Mouse (Mus musculus): ENCODE measurements around the gene Gm13088. TPM values are rescaled to one million over a fixed set of nuclear protein-coding genes. Genes with fewer than 3 reads are reported as not detected.

Gm13088 gene
- not detected in 2 replicates for polyA plus RNA-seq (2012; rRNA removed)

GRCm38 (mm10) chr4:143657146-143657545, at the start of gene Gm13088:
Gene Gm13088 (minus strand): TSS chr4:143657246.

GRCm38 (mm10) chr4:143702611-143703010, 45.6 kb upstream of the Gm13088 start, which contains the start of gene Gm13089:
Gene Gm13089 (minus strand): TSS chr4:143702711.

GRCm38 (mm10) chr4:143614703-143615102, 42.3 kb downstream of the Gm13088 start, which contains the start of gene Gm13083:
Gene Gm13083 (plus strand): TSS chr4:143615003.

Other genes with a start within 250 kb of the Gm13088 start
- 7.9 and 13.6 TPM in 2 replicates for gene Pramef8, start 244.8 kb downstream of the Gm13088 start, polyA plus RNA-seq (2012; rRNA removed)
- not detected in 2 replicates for gene Oog4, start 206.9 kb downstream of the Gm13088 start, polyA plus RNA-seq (2012; rRNA removed)
- gene Gm13043, start 145.9 kb downstream of the Gm13088 start, polyA plus RNA-seq (2012; rRNA removed) = not detected in 2 replicates
- gene Gm13040, start 121.3 kb downstream of the Gm13088 start, polyA plus RNA-seq (2012; rRNA removed) = not detected in 2 replicates
- not detected in 2 replicates for gene BC080695, start 105.5 kb downstream of the Gm13088 start, polyA plus RNA-seq (2012; rRNA removed)
- not detected in 2 replicates for gene Gm13057, start 105.5 kb downstream of the Gm13088 start, polyA plus RNA-seq (2012; rRNA removed)
- gene Gm13083, start 42.2 kb downstream of the Gm13088 start, polyA plus RNA-seq (2012; rRNA removed) = not detected in 2 replicates
- gene Gm13089, start 45.5 kb upstream of the Gm13088 start, polyA plus RNA-seq (2012; rRNA removed) = not detected in 2 replicates
- not detected in 2 replicates for gene Gm13078, start 62.2 kb upstream of the Gm13088 start, polyA plus RNA-seq (2012; rRNA removed)
- not detected in 2 replicates for gene Gm13023, start 132.1 kb upstream of the Gm13088 start, polyA plus RNA-seq (2012; rRNA removed)
- gene Gm13084, start 158.8 kb upstream of the Gm13088 start, polyA plus RNA-seq (2012; rRNA removed) = not detected in 2 replicates
- not detected in 2 replicates for gene Gm13103, start 189.3 kb upstream of the Gm13088 start, polyA plus RNA-seq (2012; rRNA removed)
- not detected in 2 replicates for gene Pramef6, start 243.1 kb upstream of the Gm13088 start, polyA plus RNA-seq (2012; rRNA removed)

Measured in central nervous system, embryonic 11.5 days (tissue).